Mouse (Mus musculus) mouse trophoblast stem cell (cell line): ENCODE measurements at regions not wholly inside any gene's neighbourhood (a gene's known extent, or its start where the extent isn't known, plus 50 kb on each side); places are given as distances from the start of the nearest gene placed in this dataset.

Source experiments
- in situ Hi-C, 2 experiments: fragments of 300-500 bp; cut with MseI, MboI; formaldehyde crosslinking; loops; 2 replicates in 1 of 2; 3 replicates in 1 of 2; pipeline ENCODE4 v1.15.1; 2025

- in situ Hi-C loops, result loop anchor here (10.0 kb wide), 3 partner anchors 269 to 509 kb away; partner anchors contain the start of gene Bcl2l11 (in 2 of the 2)
These were observed 197.1 kb upstream of the Spdye4c start for GRCm38 (mm10) chr2:128393921-128394320.

- in situ Hi-C loops, result loop anchor here (10.0 kb wide), 3 partner anchors 271 to 511 kb away; partner anchors contain the start of gene Bcl2l11 (in 2 of the 2)
These were observed 195.6 kb upstream of the Spdye4c start for GRCm38 (mm10) chr2:128395308-128396007.

GRCm38 (mm10) chr2:128396008-128396346 lies 195.0 kb upstream of the Spdye4c start:
- in situ Hi-C loops, result loop anchor here (10.0 kb wide), 3 partner anchors 271 to 511 kb away; partner anchors contain the start of gene Bcl2l11 (in 2 of the 2)

- in situ Hi-C loops, result no loop called here
These were observed 189.7 kb upstream of the Spdye4c start for GRCm38 (mm10) chr2:128401359-128401758.

GRCm38 (mm10) chr2:128403143-128403935 lies 187.7 kb upstream of the Spdye4c start:
- in situ Hi-C loops, result no loop called here

- in situ Hi-C loops, result no loop called here
These were observed 186.6 kb upstream of the Spdye4c start for GRCm38 (mm10) chr2:128404405-128404804.

GRCm38 (mm10) chr2:128407076-128407475 lies 183.9 kb upstream of the Spdye4c start:
- in situ Hi-C loops, result no loop called here

GRCm38 (mm10) chr2:128408718-128409117 lies 182.3 kb upstream of the Spdye4c start:
- in situ Hi-C loops, result no loop called here

GRCm38 (mm10) chr2:128412352-128412751 lies 178.7 kb upstream of the Spdye4c start:
- in situ Hi-C loops, result loop anchor here (5.0 kb wide), 2 partner anchors 155 to 160 kb away; no protein-coding TSS in a partner anchor

GRCm38 (mm10) chr2:128412974-128413373 lies 178.0 kb upstream of the Spdye4c start:
- in situ Hi-C loops, result loop anchor here (5.0 kb wide), 2 partner anchors 154 to 159 kb away; no protein-coding TSS in a partner anchor

- in situ Hi-C loops, result loop anchor here (5.0 kb wide), 2 partner anchors 153 to 158 kb away; no protein-coding TSS in a partner anchor
These were observed 176.3 kb upstream of the Spdye4c start for GRCm38 (mm10) chr2:128414588-128415240.

- in situ Hi-C loops, result no loop called here
These were observed 174.6 kb upstream of the Spdye4c start for GRCm38 (mm10) chr2:128416416-128416815.

GRCm38 (mm10) chr2:128418960-128419359 lies 172.0 kb upstream of the Spdye4c start:
- in situ Hi-C loops, result no loop called here

- in situ Hi-C loops, result no loop called here
These were observed 170.6 kb upstream of the Spdye4c start for GRCm38 (mm10) chr2:128420406-128420805.

- in situ Hi-C loops, result no loop called here
These were observed 168.3 kb upstream of the Spdye4c start for GRCm38 (mm10) chr2:128422677-128423076.

GRCm38 (mm10) chr2:128424236-128424635 lies 166.8 kb upstream of the Spdye4c start:
- in situ Hi-C loops, result no loop called here

GRCm38 (mm10) chr2:128427181-128427880 lies 163.7 kb upstream of the Spdye4c start:
- in situ Hi-C loops, result no loop called here

- in situ Hi-C loops, result no loop called here
These were observed 162.9 kb upstream of the Spdye4c start for GRCm38 (mm10) chr2:128428154-128428553.

- in situ Hi-C loops, result no loop called here
These were observed 162.1 kb upstream of the Spdye4c start for GRCm38 (mm10) chr2:128428651-128429633.

- in situ Hi-C loops, result no loop called here
These were observed 161.2 kb upstream of the Spdye4c start for GRCm38 (mm10) chr2:128429786-128430185.
